10 mouse cellular contexts compared by ENCODE assay signal in the genomic region with DNA sequence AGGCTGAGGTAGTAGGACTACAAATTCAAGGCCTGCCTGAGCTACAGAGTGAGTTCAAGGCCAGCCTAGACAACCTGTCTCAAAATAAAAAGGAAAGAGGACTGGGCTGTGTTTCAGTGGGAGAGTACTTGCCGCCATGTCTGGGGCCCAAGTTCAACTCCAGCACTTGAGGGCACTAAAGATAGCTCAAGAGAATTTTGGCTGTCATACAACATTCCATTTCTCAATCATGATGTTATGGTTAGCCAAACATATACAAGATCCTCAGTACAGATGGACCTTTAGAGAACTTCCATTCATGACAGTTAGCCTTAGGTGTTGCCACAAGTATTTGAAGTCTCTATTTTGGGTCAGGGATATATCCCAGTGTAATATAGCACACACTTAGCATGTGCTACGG. TPM values are rescaled to one million over a fixed set of nuclear protein-coding genes. Genes with fewer than 3 reads are reported as not detected.
DNase-seq lines count a peak whose midpoint lies in the region; ATAC-seq and TF ChIP-seq lines count a peak whose summit lies in the region.
"Had no signal": no experiment of that assay in that cellular context is flagged by ENCODE, and none has a peak within 500 bp of the region (broad histone marks: within the 10 kb centered on the region; RNA-seq: fewer than 3 reads in every experiment).

No protein-coding gene starts in this region.

- peaks cover 66% of the 10 kb centered on the region for H3K79me2 ChIP-seq in macrophage (ENCODE audit: inconsistent target)

- TF ChIP-seq CTCF in bone marrow, adult 2 months (IDR thresholded peaks at IDR 0.05; ENCODE audit: control insufficient read depth, insufficient read depth, low read length), result no peak

- 44% methylated on average over 2 of the region's 2 CpGs for WGBS in heart, embryonic 15.5 days
- 63% methylated on average over 2 of the region's 2 CpGs for WGBS in bone marrow, adult 2 months
- 67% methylated on average over 2 of the region's 2 CpGs for WGBS in macrophage (ENCODE audit: missing documents)

- H3K4me2 ChIP-seq in heart, embryonic 15.5 days, result peak overlapping the region; percentile 69

- H3K4me1 ChIP-seq in heart, embryonic 15.5 days (replicated peaks), result peaks cover 26% of the 10 kb centered on the region
- peaks cover 43% of the 10 kb centered on the region for H3K4me1 ChIP-seq in megakaryocyte, embryonic 14.5 days
- peaks cover 8% of the 10 kb centered on the region for H3K4me1 ChIP-seq in bone marrow, adult 2 months (ENCODE audit: control insufficient read depth, insufficient read depth, low read length)

- no peak for DNase-seq in heart, postnatal 14 days
- DNase-seq in cerebellum, adult 18-20 months, result no peak
- DNase-seq in retina, embryonic 14.5 days (ENCODE audit: low spot score), result no peak
- DNase-seq: cerebellum, postnatal 36 days; left cerebral cortex, postnatal 4 days had no signal

- no peak for TF ChIP-seq POLR2A in bone marrow, adult 2 months (IDR thresholded peaks at IDR 0.05; ENCODE audit: borderline replicate concordance, control insufficient read depth, low read depth, low read length)

- ATAC-seq in heart, embryonic 15.5 days (replicated peaks; ENCODE audit: insufficient number of reproducible peaks, insufficient read depth, low FRiP score, low read depth), result no peak
- ATAC-seq in megakaryocyte, adult 5-6 weeks (ENCODE audit: poor library complexity, severe bottlenecking), result no peak

- no peaks in the 10 kb centered on the region for H3K36me3 ChIP-seq in heart, embryonic 15.5 days
- H3K36me3 ChIP-seq in megakaryocyte, embryonic 14.5 days (replicated peaks; ENCODE audit: low read length), result peaks cover 31% of the 10 kb centered on the region
- no peaks in the 10 kb centered on the region for H3K36me3 ChIP-seq in macrophage (ENCODE audit: inconsistent target)

- no peaks in the 10 kb centered on the region for H3K27me3 ChIP-seq in heart, embryonic 15.5 days
- H3K27me3 ChIP-seq in megakaryocyte, embryonic 14.5 days (replicated peaks), result no peaks in the 10 kb centered on the region

- no peak overlapping the region for H3K9ac ChIP-seq in heart, embryonic 15.5 days

- H3K4me3 ChIP-seq in heart, embryonic 15.5 days, result peak overlapping the region; percentile 89
- H3K4me3 ChIP-seq in megakaryocyte, embryonic 14.5 days (replicated peaks), result peak overlapping the region; percentile 0
- peak overlapping the region; percentile 2 for H3K4me3 ChIP-seq in bone marrow, adult 2 months (replicated peaks; ENCODE audit: control insufficient read depth, low read depth, low read length)
- peak overlapping the region; percentile 86; the same call in 1 of the 2 replicates for H3K4me3 ChIP-seq in macrophage (ENCODE audit: inconsistent target)

- no peaks in the 10 kb centered on the region for H3K9me3 ChIP-seq in heart, embryonic 15.5 days (replicated peaks)
- H3K9me3 ChIP-seq in megakaryocyte, embryonic 14.5 days, result 0 out of 2 replicates have a peak, but pooled peaks cover 2% of the 10 kb centered on the region

- intact Hi-C loops in heart, postnatal 14 days (cut with DNase I), result no loop called here

- H3K27ac ChIP-seq in heart, embryonic 15.5 days, result peak overlapping the region; percentile 71
- H3K27ac ChIP-seq in bone marrow, adult 2 months (ENCODE audit: control insufficient read depth, insufficient read depth, low read depth, low read length, poor library complexity), result no peak overlapping the region
- H3K27ac ChIP-seq in macrophage, result peak overlapping the region; percentile 86

RNA-seq across cellular contexts. Expression of a gene that starts 2.2 kb away (rescaled TPM):
- polyA plus RNA-seq in heart, embryonic 15.5 days (2015; fragmentation: Nextera tagmentation; extraction: Ambion mirVana), result 22.2 and 22.3 TPM in 2 replicates
- 10 to 100 TPM; 18.6 to 19.1 TPM for total RNA-seq in heart, postnatal 14 days (2021)
- 2.9 TPM in 1 of 2 replicates, not detected in the other for polyA plus RNA-seq in megakaryocyte, embryonic 14.5 days (2012; ENCODE audit: insufficient read depth, low replicate concordance)
- 123 and 137 TPM in 2 replicates for total RNA-seq in megakaryocyte, adult 5-6 weeks (2015)
- total RNA-seq in megakaryocyte, adult 5-6 weeks (2017), result 216 and 248 TPM in 2 replicates
- 26.5 and 34.2 TPM in 2 replicates for polyA plus RNA-seq in bone marrow, adult 2 months (2011; ENCODE audit: insufficient read depth, insufficient read length, low replicate concordance, missing spikeins)
- total RNA-seq in macrophage (2018; cell fraction: chromatin; rRNA removed), result 1,000 to 10,000 TPM in 1 of 26 experiments, 100 to 1,000 TPM in 25; 166 to 1,000 (median 456) TPM
- 100 to 1,000 TPM in 10 of 26 experiments, 10 to 100 TPM in 16; 45.8 to 168 (median 84.2) TPM for total RNA-seq in macrophage (2018; cell fraction: cytosol; rRNA removed)
- 100 to 1,000 TPM in 25 of 26 experiments, 10 to 100 TPM in 1; 85.0 to 573 (median 305) TPM for total RNA-seq in macrophage (2018; cell fraction: nucleus; rRNA removed)
- 56.4 to 70.3 TPM (median 62.3 TPM) in 3 replicates for polyA plus RNA-seq in macrophage (2018)

RNA-seq across cellular contexts. Expression of a gene that starts 49.6 kb away (rescaled TPM):
- 31.5 and 39.9 TPM in 2 replicates for polyA plus RNA-seq in heart, embryonic 15.5 days (2015; fragmentation: Nextera tagmentation; extraction: Ambion mirVana)
- total RNA-seq in heart, postnatal 14 days (2021), result 1 to 10 TPM; 2.8 TPM
- polyA plus RNA-seq in megakaryocyte, embryonic 14.5 days (2012; ENCODE audit: insufficient read depth, low replicate concordance), result 25.1 and 34.4 TPM in 2 replicates
- total RNA-seq in megakaryocyte, adult 5-6 weeks (2015), result 19.6 and 25.9 TPM in 2 replicates
- 28.1 and 30.4 TPM in 2 replicates for total RNA-seq in megakaryocyte, adult 5-6 weeks (2017)
- polyA plus RNA-seq in bone marrow, adult 2 months (2011; ENCODE audit: insufficient read depth, insufficient read length, low replicate concordance, missing spikeins), result 22.1 and 39.4 TPM in 2 replicates
- 10 to 100 TPM in 25 of 26 experiments, 1 to 10 TPM in 1; 9.7 to 78.2 (median 21.3) TPM for total RNA-seq in macrophage (2018; cell fraction: chromatin; rRNA removed)
- total RNA-seq in macrophage (2018; cell fraction: cytosol; rRNA removed), result 10 to 100 TPM in 4 of 26 experiments, 1 to 10 TPM in 22; 6.3 to 12.9 (median 8.4) TPM
- total RNA-seq in macrophage (2018; cell fraction: nucleus; rRNA removed), result 10 to 100 TPM in 18 of 26 experiments, 1 to 10 TPM in 8; 5.0 to 63.5 (median 13.1) TPM
- polyA plus RNA-seq in macrophage (2018), result 4.0 to 25.9 TPM (median 14.0 TPM) in 3 replicates

Comparison
In these comparisons a context has a peak if more than half of its experiments do, and no peak if none do; other contexts are left out.
1. H3K4me3 ChIP-seq: peak in every context shown above with its lines; median percentile 89 in heart, embryonic 15.5 days; 86 in macrophage; 2 in bone marrow, adult 2 months; 0 in megakaryocyte, embryonic 14.5 days.